Mouse (Mus musculus): ENCODE measurements at regions not wholly inside any gene's neighbourhood (a gene's known extent, or its start where the extent isn't known, plus 50 kb on each side); places are given as distances from the start of the nearest gene placed in this dataset.

DNA sequence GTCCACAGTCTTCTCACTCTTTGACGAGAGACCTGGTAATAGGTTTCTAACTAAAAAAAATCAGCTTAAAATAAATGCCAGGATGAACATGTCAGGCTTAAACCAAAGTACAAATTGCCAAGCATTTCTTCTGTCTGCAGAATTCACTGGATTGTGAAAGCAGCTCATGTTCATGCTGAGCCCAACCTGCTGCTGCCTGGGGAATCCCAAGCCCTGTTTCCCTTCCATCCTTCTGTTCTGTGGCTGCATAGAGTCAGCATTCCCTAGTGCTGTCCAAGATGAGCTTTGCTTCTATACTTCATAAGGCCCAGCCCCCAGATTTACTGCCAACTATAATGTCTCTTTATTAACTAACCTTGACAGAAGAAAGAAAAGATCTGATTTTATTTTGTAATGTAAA is 381.6 kb upstream of the Atp11b start:
- TF ChIP-seq POLR2A (IDR thresholded peaks at IDR 0.05; ENCODE audit: low read depth, low read length) (no peak), CTCF (IDR thresholded peaks at IDR 0.05; ENCODE audit: extremely low read depth, insufficient read length, insufficient replicate concordance, low read depth, low read length) (no peak)
